Mouse (Mus musculus) urinary bladder, adult 2 months (tissue): ENCODE results near the gene Gm21060. TPM values are rescaled to one million over a fixed set of nuclear protein-coding genes. Genes with fewer than 3 reads are reported as not detected.

Experiments
- polyA plus RNA-seq: library from polyadenylated mRNA; depleted of rRNA; stranded (reverse); fragments of >200 nt; gene quantifications from 2 replicates; pipeline ENCODE4 v1.2.3, GENCODE M21; 2012; rRNA removed

Gene Gm21060
- polyA plus RNA-seq, 1 experiment: not detected

Other genes with a start within 250 kb of the Gm21060 start
- gene Zfp950, start 156.2 kb downstream of the Gm21060 start, polyA plus RNA-seq: 49.5 and 51.4 TPM in 2 replicates
- gene Gm7102, start 120.8 kb downstream of the Gm21060 start, polyA plus RNA-seq: 0.04 and 0.08 TPM in 2 replicates
- gene Gm6020, start 113.2 kb downstream of the Gm21060 start, polyA plus RNA-seq: not detected in 2 replicates
- 70.1 and 81.8 TPM in 2 replicates for gene Csf2ra, start 68.6 kb downstream of the Gm21060 start, polyA plus RNA-seq